In the genomic region with DNA sequence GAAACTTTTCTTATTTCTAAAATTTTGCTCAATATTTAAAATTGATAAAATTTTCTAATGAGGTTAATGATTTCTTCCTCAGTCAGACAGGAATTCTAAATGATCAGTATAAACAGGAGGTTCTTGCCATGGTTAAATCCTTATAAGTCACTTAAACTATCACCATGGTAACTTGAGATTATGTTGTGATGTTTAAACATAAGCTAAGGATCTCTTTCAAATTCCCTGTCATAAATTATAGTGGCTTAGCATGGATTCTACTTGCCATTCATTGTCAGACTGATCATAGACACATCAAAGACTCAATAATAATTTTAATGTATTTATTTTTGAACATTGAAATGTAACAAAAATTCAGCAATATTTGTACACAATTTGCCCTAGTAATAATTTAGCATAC, we compare ENCODE assay signal across 21 mouse cellular contexts.
"Had no signal": no experiment of that assay in that cellular context is flagged by ENCODE, and none has a peak within 500 bp of the region (broad histone marks: within the 10 kb centered on the region; RNA-seq: fewer than 3 reads in every experiment).

No protein-coding gene starts in this region.

- H3K36me3 ChIP-seq: intestine, embryonic 15.5 days; limb, embryonic 10.5 days; limb, embryonic 13.5 days; liver, embryonic 12.5 days; liver, embryonic 15.5 days; lung, embryonic 15.5 days; neural tube, embryonic 12.5 days; neural tube, embryonic 15.5 days had no signal

- H3K27me3 ChIP-seq: intestine, embryonic 15.5 days; limb, embryonic 13.5 days; liver, embryonic 12.5 days; liver, embryonic 15.5 days; lung, embryonic 15.5 days; megakaryocyte, embryonic 14.5 days; neural tube, embryonic 12.5 days; neural tube, embryonic 15.5 days had no signal

- H3K4me3 ChIP-seq: intestine, embryonic 15.5 days; limb, embryonic 10.5 days; limb, embryonic 13.5 days; liver, embryonic 12.5 days; liver, embryonic 15.5 days; lung, embryonic 15.5 days; megakaryocyte, embryonic 14.5 days; neural tube, embryonic 12.5 days; neural tube, embryonic 15.5 days had no signal

- ATAC-seq: intestine, embryonic 15.5 days; liver, embryonic 12.5 days had no signal

- DNase-seq: kidney, adult 11 months; kidney, adult 8-10 months; kidney, postnatal 14 days; kidney, postnatal 4 days; layer of hippocampus, adult 9-11 months; liver; lung, adult 18-20 months; lung, postnatal 10 days; lung, postnatal 36 days; thymus, adult 2 months; thymus, postnatal 14 days; thymus, postnatal 4 days had no signal

- H3K9me3 ChIP-seq: intestine, embryonic 15.5 days; limb, embryonic 10.5 days; limb, embryonic 13.5 days; liver, embryonic 12.5 days; liver, embryonic 15.5 days; lung, embryonic 15.5 days; neural tube, embryonic 12.5 days; neural tube, embryonic 15.5 days had no signal

- H3K27ac ChIP-seq: intestine, embryonic 15.5 days; limb, embryonic 10.5 days; limb, embryonic 13.5 days; liver, embryonic 12.5 days; liver, embryonic 15.5 days; lung, embryonic 15.5 days; neural tube, embryonic 12.5 days; neural tube, embryonic 15.5 days had no signal

- H3K4me1 ChIP-seq: intestine, embryonic 15.5 days; limb, embryonic 10.5 days; limb, embryonic 13.5 days; liver, embryonic 12.5 days; liver, embryonic 15.5 days; lung, embryonic 15.5 days; megakaryocyte, embryonic 14.5 days; neural tube, embryonic 12.5 days; neural tube, embryonic 15.5 days had no signal

- H3K4me2 ChIP-seq: intestine, embryonic 15.5 days; limb, embryonic 13.5 days; liver, embryonic 12.5 days; liver, embryonic 15.5 days; lung, embryonic 15.5 days; neural tube, embryonic 12.5 days; neural tube, embryonic 15.5 days had no signal

- H3K9ac ChIP-seq: intestine, embryonic 15.5 days; limb, embryonic 13.5 days; liver, embryonic 12.5 days; liver, embryonic 15.5 days; lung, embryonic 15.5 days; neural tube, embryonic 12.5 days; neural tube, embryonic 15.5 days had no signal
